Mouse (Mus musculus) kidney, postnatal 0 days (tissue): ENCODE results near the gene Slc16a12. TPM values are rescaled to one million over a fixed set of nuclear protein-coding genes. Genes with fewer than 3 reads are reported as not detected.
"Not testable (repeated sequence)": the region's sequence is repeated elsewhere in the genome, so short reads cannot be mapped to it uniquely, and the experiment has no call there.

Experiments used
- ATAC-seq: fragments of 200-750 bp; cut with Nextera tagmentation; replicated peaks from 2 replicates; pipeline ENCODE4 v1.8.0; 2017; ENCODE audit warnings: low read depth, moderate number of reproducible peaks, moderate TSS enrichment, moderate library complexity; ENCODE audit not compliant: low FRiP score
- DNase-seq: peaks from one replicate; pipeline ENCODE4 v3.0.0-alpha.2; 2016; ENCODE audit warnings: low spot score
- H3K27ac ChIP-seq: fragments of 300-500 bp; sonication (generic); 2 replicates; pipeline ENCODE4 v1.5.1; 2014; ENCODE audit warnings: mild to moderate bottlenecking
- H3K27me3 ChIP-seq: fragments of 300-500 bp; sonication (generic); 2 replicates; pipeline ENCODE4 v1.6.1; 2014; ENCODE audit warnings: low read length, mixed read lengths; ENCODE audit not compliant: insufficient read depth
- H3K36me3 ChIP-seq: fragments of 300-500 bp; sonication (generic); 2 replicates; pipeline ENCODE4 v1.6.1; 2014; ENCODE audit warnings: low read length, mixed read lengths; ENCODE audit not compliant: insufficient read depth
- H3K4me1 ChIP-seq: fragments of 300-500 bp; sonication (generic); replicated peaks from 2 replicates; pipeline ENCODE4 v1.6.1; 2014; ENCODE audit warnings: antibody characterized with exemption, low read length, mixed read lengths; ENCODE audit not compliant: insufficient read depth
- H3K4me2 ChIP-seq: fragments of 300-500 bp; sonication (generic); 2 replicates; pipeline ENCODE4 v1.6.1; 2014; ENCODE audit warnings: mild to moderate bottlenecking, low read length, moderate library complexity, mixed read lengths
- H3K4me3 ChIP-seq: fragments of 300-500 bp; sonication (generic); replicated peaks from 2 replicates; pipeline ENCODE4 v1.5.1; 2014; ENCODE audit warnings: low read depth, low read length
- H3K9ac ChIP-seq: fragments of 300-500 bp; sonication (generic); 2 replicates; pipeline ENCODE4 v1.6.1; 2014; ENCODE audit warnings: low read depth, low read length
- H3K9me3 ChIP-seq: fragments of 300-500 bp; sonication (generic); replicated peaks from 2 replicates; pipeline ENCODE4 v1.6.1; 2016; ENCODE audit warnings: low read length, inconsistent platforms, mixed read lengths
- CTCF ChIP-seq: IDR thresholded peaks from 2 replicates; pipeline ENCODE4 v1.5.1; 2016; ENCODE audit warnings: antibody characterized with exemption, low read depth, mild to moderate bottlenecking, moderate library complexity
- WGBS: fragments of 180-500 bp; shearing (Covaris S2); extraction: QIAGEN DNeasy Blood & Tissue Kit; methylation state at CpG from one replicate; pipeline ENCODE4 v1.1.7; 2014; 5-methylcytosine and 5-hydroxymethylcytosine counted together
- polyA plus RNA-seq: library from polyadenylated mRNA; unstranded; fragments of >200 nt; fragmentation: Nextera tagmentation; extraction: Ambion mirVana; gene quantifications from 2 replicates; pipeline ENCODE4 v1.2.1, GENCODE M21; 2015

The Slc16a12 gene
- polyA plus RNA-seq, 1 experiment from 2014 or later, result 30.1 TPM

DNA sequence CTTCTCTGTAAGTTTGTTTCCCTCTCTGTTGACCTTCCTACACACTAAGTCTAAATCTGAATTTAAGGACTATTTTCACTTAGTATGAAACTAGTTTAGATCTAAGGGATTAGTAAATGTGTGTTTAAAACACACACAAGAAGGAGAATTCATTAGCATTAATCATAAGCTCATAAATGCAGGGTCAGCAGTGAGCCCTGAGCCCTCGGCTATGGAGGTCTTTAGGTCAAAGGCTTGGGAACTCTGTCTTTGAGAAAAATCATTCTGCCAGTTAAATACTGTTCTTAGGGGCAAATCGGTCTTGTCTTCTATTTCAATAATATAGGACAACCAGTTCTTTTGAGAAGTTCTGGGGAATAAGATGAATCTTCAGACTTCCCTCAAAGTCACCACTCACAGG lies 1.9 kb upstream of the Slc16a12 start:
- no peaks in the 10 kb centered on the region for H3K4me1 ChIP-seq
- no peak overlapping the region for H3K9ac ChIP-seq
- H3K9me3 ChIP-seq, result no peaks in the 10 kb centered on the region
- ATAC-seq, result no peak
- DNase-seq, result no peak
- H3K27ac ChIP-seq, result no peak overlapping the region; the same call in 1 of the 2 replicates
- TF ChIP-seq CTCF, result no peak
- 40% methylated on average over 2 of the region's 2 CpGs for WGBS
- no peak overlapping the region for H3K4me2 ChIP-seq
- H3K36me3 ChIP-seq, result no peaks in the 10 kb centered on the region
- H3K4me3 ChIP-seq, result no peak overlapping the region
- 0 out of 2 replicates have a peak, but pooled peaks cover 2% of the 10 kb centered on the region for H3K27me3 ChIP-seq

DNA sequence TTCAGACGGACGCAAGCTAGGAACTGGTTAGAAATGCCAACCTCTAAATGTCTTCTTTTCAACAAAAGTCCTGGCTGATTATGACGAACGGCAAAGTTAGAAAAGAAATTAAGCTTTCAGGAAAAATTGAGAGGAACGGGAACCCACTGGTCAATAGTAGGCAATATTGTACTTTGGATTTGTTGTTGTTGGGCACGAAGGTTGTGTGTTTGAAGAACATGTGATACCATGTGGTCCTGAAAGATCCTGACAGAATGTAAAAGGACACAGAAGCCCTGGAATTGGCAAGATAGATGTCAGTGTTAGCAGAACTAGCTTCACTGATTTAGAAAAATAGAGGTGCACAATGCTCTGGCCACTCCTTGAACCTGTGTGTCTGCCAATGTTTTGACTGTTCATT lies 880 bp upstream of the Slc16a12 start:
- not testable (repeated sequence) for H3K4me1 ChIP-seq, H3K4me3 ChIP-seq, DNase-seq, H3K27me3 ChIP-seq, H3K9me3 ChIP-seq, H3K36me3 ChIP-seq, H3K4me2 ChIP-seq, H3K9ac ChIP-seq, H3K27ac ChIP-seq, ATAC-seq
- WGBS, result 95% methylated on average over 6 of the region's 6 CpGs

- Histone ChIP-seq H3K4me2 (peak overlapping the region; percentile 96), H3K27ac (peak overlapping the region; percentile 90), H3K4me1 (no peaks in the 10 kb centered on the region), H3K27me3 (0 out of 2 replicates have a peak, but pooled peaks cover 2% of the 10 kb centered on the region), H3K9ac (peak overlapping the region; percentile 65), H3K9me3 (no peaks in the 10 kb centered on the region), H3K4me3 (peak overlapping the region; percentile 68), H3K36me3 (no peaks in the 10 kb centered on the region)
- ATAC-seq, result no peak
- no peak for TF ChIP-seq CTCF
- no peak for DNase-seq
- 12% methylated on average over 9 of the region's 9 CpGs for WGBS
Observed at GRCm38 (mm10) chr19:34746201-34746600, 888 bp downstream of the Slc16a12 start.

DNA sequence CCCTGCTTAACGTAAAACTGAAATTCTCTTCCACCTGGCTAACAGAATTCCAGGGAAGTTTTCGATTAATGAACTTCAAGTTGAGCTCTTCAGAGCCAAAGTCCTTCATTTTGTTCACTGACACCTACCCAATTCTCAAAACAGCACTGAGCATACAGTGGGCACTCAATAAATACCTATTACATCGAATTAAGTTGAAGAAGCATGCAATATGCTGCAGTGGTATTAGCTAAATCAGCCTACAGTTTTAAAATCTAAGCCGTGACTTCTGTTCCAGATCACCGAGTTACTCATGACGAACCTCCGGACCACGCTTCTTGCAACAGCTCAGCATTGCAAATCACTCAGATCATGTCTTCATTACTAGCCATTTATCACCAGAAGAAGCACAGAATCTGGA lies 2.1 kb downstream of the Slc16a12 start:
- no peak overlapping the region for H3K4me3 ChIP-seq
- WGBS, result 48% methylated on average over 8 of the region's 8 CpGs
- no peak overlapping the region for H3K27ac ChIP-seq
- no peaks in the 10 kb centered on the region for H3K36me3 ChIP-seq
- H3K4me1 ChIP-seq, result no peaks in the 10 kb centered on the region
- H3K9me3 ChIP-seq, result no peaks in the 10 kb centered on the region
- H3K27me3 ChIP-seq, result 0 out of 2 replicates have a peak, but pooled peaks cover 2% of the 10 kb centered on the region
- DNase-seq (no peak), ATAC-seq (no peak)
- H3K4me2 ChIP-seq, result peak overlapping the region; percentile 96; the same call in 1 of the 2 replicates
- no peak for TF ChIP-seq CTCF
- no peak overlapping the region for H3K9ac ChIP-seq

GRCm38 (mm10) chr19:34737916-34738315 lies 9.2 kb downstream of the Slc16a12 start:
- ATAC-seq, result no peak
- H3K4me2 ChIP-seq, result no peak overlapping the region
- H3K27me3 ChIP-seq, result no peaks in the 10 kb centered on the region
- 77% methylated on average over 3 of the region's 3 CpGs for WGBS
- no peak overlapping the region for H3K4me3 ChIP-seq
- no peaks in the 10 kb centered on the region for H3K4me1 ChIP-seq
- no peaks in the 10 kb centered on the region for H3K36me3 ChIP-seq
- TF ChIP-seq CTCF, result no peak
- no peak overlapping the region for H3K9ac ChIP-seq
- no peak overlapping the region for H3K27ac ChIP-seq
- H3K9me3 ChIP-seq, result no peaks in the 10 kb centered on the region
- DNase-seq, result no peak

- Histone ChIP-seq H3K4me3 (no peak overlapping the region), H3K4me1 (no peaks in the 10 kb centered on the region; the same call in 1 of the 2 replicates), H3K27ac (no peak overlapping the region), H3K9me3 (no peaks in the 10 kb centered on the region), H3K36me3 (no peaks in the 10 kb centered on the region), H3K9ac (no peak overlapping the region), H3K4me2 (no peak overlapping the region), H3K27me3 (no peaks in the 10 kb centered on the region)
- no peak for DNase-seq
- WGBS, result 81% methylated on average over 4 of the region's 4 CpGs
- no peak; the same call in 1 of the 2 replicates for ATAC-seq
- TF ChIP-seq CTCF, result no peak
Observed at GRCm38 (mm10) chr19:34735900-34736299, 11.2 kb downstream of the Slc16a12 start.

GRCm38 (mm10) chr19:34733020-34733419 lies 14.1 kb downstream of the Slc16a12 start:
- Histone ChIP-seq H3K4me1 (no peaks in the 10 kb centered on the region; the same call in 1 of the 2 replicates), H3K9me3 (no peaks in the 10 kb centered on the region), H3K9ac (no peak overlapping the region), H3K4me2 (no peak overlapping the region), H3K4me3 (no peak overlapping the region), H3K36me3 (no peaks in the 10 kb centered on the region), H3K27me3 (no peaks in the 10 kb centered on the region), H3K27ac (no peak overlapping the region)
- DNase-seq (peak; percentile 44), ATAC-seq (no peak; the same call in 1 of the 2 replicates)
- 60% methylated on average over 3 of the region's 3 CpGs for WGBS
- TF ChIP-seq CTCF, result no peak
